In genomic region chr17:35088151-35088550, GRCm38 (mm10) we compare ENCODE assay signal across 22 mouse cellular contexts. TPM values are rescaled to one million over a fixed set of nuclear protein-coding genes. Genes with fewer than 3 reads are reported as not detected.
DNase-seq lines count a peak whose midpoint lies in the region; ATAC-seq and TF ChIP-seq lines count a peak whose summit lies in the region.
"Had no signal": no experiment of that assay in that cellular context is flagged by ENCODE, and none has a peak within 500 bp of the region (broad histone marks: within the 10 kb centered on the region; RNA-seq: fewer than 3 reads in every experiment).

No protein-coding gene starts in this region.

- TF ChIP-seq CTCF in gastrocnemius, adult 2 months (IDR thresholded peaks at IDR 0.05): peak; percentile 45
- peak; percentile 57 for TF ChIP-seq CTCF in lung, embryonic 14.5 days (IDR thresholded peaks at IDR 0.05; ENCODE audit: low read depth)
- peak; percentile 35 for TF ChIP-seq CTCF in E14TG2a.4 (conservative IDR thresholded peaks at IDR 0.05; ENCODE audit: low read length)

- no peak overlapping the region for H3K4me2 ChIP-seq in lung, embryonic 14.5 days
- no peak overlapping the region for H3K4me2 ChIP-seq in forebrain, embryonic 13.5 days

- intact Hi-C loops in gastrocnemius, adult 2 months (cut with DNase I): loop anchor here (5.0 kb wide), 1 partner anchor 66 kb away; no protein-coding TSS in a partner anchor

- no peak for DNase-seq in gastrocnemius, adult 2 months
- no peak for DNase-seq in gastrocnemius, adult 18-20 months (ENCODE audit: low spot score)
- DNase-seq in lung, embryonic 14.5 days: no peak
- DNase-seq in lung, postnatal 14 days: no peak
- DNase-seq in naive thymus-derived CD4-positive, alpha-beta T cell, adult 2 months (ENCODE audit: low read depth): peak; percentile 35
- DNase-seq in cerebellum, adult 9-10 months: no peak
- DNase-seq: adrenal gland, adult 2 months; heart, adult 18-20 months; heart, postnatal 10 days; layer of hippocampus, adult 9-11 months; liver, embryonic 13.5 days had no signal

- no peaks in the 10 kb centered on the region for H3K9me3 ChIP-seq in lung, embryonic 14.5 days (ENCODE audit: low read depth, low read length)
- no peaks in the 10 kb centered on the region for H3K9me3 ChIP-seq in E14TG2a.4 (ENCODE audit: low read length)
- no peaks in the 10 kb centered on the region for H3K9me3 ChIP-seq in forebrain, embryonic 13.5 days (replicated peaks)
- H3K9me3 ChIP-seq: kidney, embryonic 15.5 days; liver, embryonic 13.5 days; neural tube, embryonic 13.5 days had no signal

- peaks cover 16% of the 10 kb centered on the region for H3K36me3 ChIP-seq in lung, embryonic 14.5 days (ENCODE audit: insufficient read depth)
- peaks cover 28% of the 10 kb centered on the region for H3K36me3 ChIP-seq in E14TG2a.4 (ENCODE audit: insufficient read depth, low read length)
- H3K36me3 ChIP-seq in forebrain, embryonic 13.5 days (ENCODE audit: poor library complexity, severe bottlenecking): peaks cover 17% of the 10 kb centered on the region

- no peak overlapping the region for H3K27ac ChIP-seq in gastrocnemius, adult 2 months
- no peak overlapping the region for H3K27ac ChIP-seq in lung, embryonic 14.5 days (ENCODE audit: low read depth)
- H3K27ac ChIP-seq in forebrain, embryonic 13.5 days: no peak overlapping the region
- H3K27ac ChIP-seq: macrophage had no signal

- WGBS in lung, embryonic 14.5 days: 37% methylated on average over 2 of the region's 2 CpGs
- 61% methylated on average over 2 of the region's 2 CpGs for WGBS in forebrain, embryonic 13.5 days

- no peak overlapping the region for H3K9ac ChIP-seq in lung, embryonic 14.5 days
- no peak overlapping the region for H3K9ac ChIP-seq in forebrain, embryonic 13.5 days
- H3K9ac ChIP-seq: kidney, embryonic 15.5 days had no signal

- no peaks in the 10 kb centered on the region for H3K27me3 ChIP-seq in lung, embryonic 14.5 days (ENCODE audit: insufficient read depth, low read length)
- H3K27me3 ChIP-seq in E14TG2a.4 (ENCODE audit: insufficient read depth, low read length): 0 out of 2 replicates have a peak, but pooled peaks cover 2% of the 10 kb centered on the region
- 0 out of 2 replicates have a peak, but pooled peaks cover 3% of the 10 kb centered on the region for H3K27me3 ChIP-seq in forebrain, embryonic 13.5 days
- H3K27me3 ChIP-seq: kidney, embryonic 15.5 days; neural tube, embryonic 13.5 days had no signal

- H3K4me3 ChIP-seq in gastrocnemius, adult 2 months: no peak overlapping the region
- H3K4me3 ChIP-seq in lung, embryonic 14.5 days (ENCODE audit: low read depth, low read length): no peak overlapping the region
- no peak overlapping the region for H3K4me3 ChIP-seq in E14TG2a.4 (replicated peaks; ENCODE audit: low read length)
- H3K4me3 ChIP-seq in forebrain, embryonic 13.5 days: no peak overlapping the region

- no peak for ATAC-seq in lung, embryonic 14.5 days (ENCODE audit: insufficient read depth)
- no peak for ATAC-seq in forebrain, embryonic 13.5 days

- H3K4me1 ChIP-seq in lung, embryonic 14.5 days (ENCODE audit: insufficient read depth): peaks cover 7% of the 10 kb centered on the region
- H3K4me1 ChIP-seq in E14TG2a.4 (replicated peaks; ENCODE audit: low read depth, low read length): peaks cover 32% of the 10 kb centered on the region
- H3K4me1 ChIP-seq in forebrain, embryonic 13.5 days: peaks cover 19% of the 10 kb centered on the region

RNA-seq across cellular contexts. Expression of gene Abhd16a, which starts 0.9 kb away (rescaled TPM):
- 10 to 100 TPM; 74.2 to 99.7 TPM for total RNA-seq in gastrocnemius, adult 2 months (2021)
- total RNA-seq in gastrocnemius, adult 18-20 months (2021): 10 to 100 TPM; 85.3 to 87.7 TPM
- 79.7 and 80.9 TPM in 2 replicates for polyA plus RNA-seq in lung, embryonic 14.5 days (2014; fragmentation: Nextera tagmentation; extraction: Ambion mirVana)
- polyA plus RNA-seq in forebrain, embryonic 13.5 days (2015; fragmentation: Nextera tagmentation; extraction: Ambion mirVana): 74.9 and 77.6 TPM in 2 replicates

RNA-seq across cellular contexts. Expression of gene Ly6g6f, which starts 2.7 kb away (rescaled TPM):
- not detected for total RNA-seq in gastrocnemius, adult 2 months (2021)
- not detected for total RNA-seq in gastrocnemius, adult 18-20 months (2021)
- 0.49 and 0.96 TPM in 2 replicates for polyA plus RNA-seq in lung, embryonic 14.5 days (2014; fragmentation: Nextera tagmentation; extraction: Ambion mirVana)
- polyA plus RNA-seq in forebrain, embryonic 13.5 days (2015; fragmentation: Nextera tagmentation; extraction: Ambion mirVana): 0.25 TPM in 1 of 2 replicates, not detected in the other
- total RNA-seq: adrenal gland, adult 2 months; heart, adult 18-20 months; heart, postnatal 10 days; left cerebral cortex, postnatal 14 days had no signal
- polyA plus RNA-seq: adrenal gland, adult 2 months; kidney, embryonic 15.5 days; macrophage; midbrain, embryonic 16.5 days had no signal

RNA-seq across cellular contexts. Expression of gene Ly6g6d, which starts 10.3 kb away (rescaled TPM):
- 1 to 10 TPM in 1 of 2 experiments, under 1 TPM in 1; 0.50 to 1.9 TPM for total RNA-seq in gastrocnemius, adult 2 months (2021)
- total RNA-seq in gastrocnemius, adult 18-20 months (2021): 1 to 10 TPM in 1 of 2 experiments, not detected in 1; 3.0 TPM
- polyA plus RNA-seq in lung, embryonic 14.5 days (2014; fragmentation: Nextera tagmentation; extraction: Ambion mirVana): 2.7 and 4.0 TPM in 2 replicates
- 0.58 and 0.81 TPM in 2 replicates for polyA plus RNA-seq in forebrain, embryonic 13.5 days (2015; fragmentation: Nextera tagmentation; extraction: Ambion mirVana)
- polyA plus RNA-seq: erythroblast, embryonic 14.5 days had no signal

RNA-seq across cellular contexts. Expression of gene Ly6g6e, which starts 11.4 kb away (rescaled TPM):
- not detected for total RNA-seq in gastrocnemius, adult 2 months (2021)
- not detected for total RNA-seq in gastrocnemius, adult 18-20 months (2021)
- 0.39 and 0.43 TPM in 2 replicates for polyA plus RNA-seq in lung, embryonic 14.5 days (2014; fragmentation: Nextera tagmentation; extraction: Ambion mirVana)
- polyA plus RNA-seq in forebrain, embryonic 13.5 days (2015; fragmentation: Nextera tagmentation; extraction: Ambion mirVana): 1.7 and 2.3 TPM in 2 replicates
- total RNA-seq: adrenal gland, adult 2 months; heart, adult 18-20 months had no signal
- polyA plus RNA-seq: erythroblast, embryonic 14.5 days; macrophage had no signal

RNA-seq across cellular contexts. Expression of gene Ly6g5c, which starts 19.9 kb away (rescaled TPM):
- total RNA-seq in gastrocnemius, adult 2 months (2021): not detected
- not detected for total RNA-seq in gastrocnemius, adult 18-20 months (2021)
- not detected in 2 replicates for polyA plus RNA-seq in lung, embryonic 14.5 days (2014; fragmentation: Nextera tagmentation; extraction: Ambion mirVana)
- polyA plus RNA-seq in forebrain, embryonic 13.5 days (2015; fragmentation: Nextera tagmentation; extraction: Ambion mirVana): not detected in 2 replicates
- total RNA-seq: adrenal gland, adult 2 months; heart, adult 18-20 months; heart, postnatal 10 days; left cerebral cortex, postnatal 14 days had no signal
- polyA plus RNA-seq: adrenal gland, adult 2 months; erythroblast, embryonic 14.5 days; kidney, embryonic 15.5 days; liver, embryonic 13.5 days; macrophage; midbrain, embryonic 16.5 days; neural tube, embryonic 13.5 days; small intestine, adult 2 months; stomach, embryonic 16.5 days; urinary bladder, adult 2 months had no signal
